Comparison of ENCODE assay signal across 8 mouse cellular contexts in genomic region chrX:95443898-95444775, GRCm38 (mm10). TPM values are rescaled to one million over a fixed set of nuclear protein-coding genes. Genes with fewer than 3 reads are reported as not detected.
DNase-seq lines count a peak whose midpoint lies in the region; ATAC-seq and TF ChIP-seq lines count a peak whose summit lies in the region.

No protein-coding gene starts in this region.

- peak; percentile 63; the same call in 1 of the 2 replicates for TF ChIP-seq POLR2A in embryonic fibroblast, embryonic 13.5 days (IDR thresholded peaks at IDR 0.05; ENCODE audit: low read depth, low read length)

- H3K4me1 ChIP-seq in embryonic fibroblast, embryonic 13.5 days (ENCODE audit: control insufficient read depth, insufficient read depth, low read length): 0 out of 2 replicates have a peak, but pooled peaks cover 2% of the 10 kb centered on the region
- peaks cover 28% of the 10 kb centered on the region for H3K4me1 ChIP-seq in heart, embryonic 13.5 days
- H3K4me1 ChIP-seq in liver, embryonic 16.5 days (ENCODE audit: control insufficient read depth, low read depth, low read length): no peaks in the 10 kb centered on the region
- H3K4me1 ChIP-seq in neural tube, embryonic 12.5 days: no peaks in the 10 kb centered on the region

- WGBS in heart, embryonic 13.5 days: 15% methylated on average over 37 of the region's 42 CpGs
- WGBS in liver, embryonic 16.5 days (ENCODE audit: insufficient replicate concordance): 21% methylated on average over 38 of the region's 42 CpGs
- 26% methylated on average over 40 of the region's 42 CpGs for WGBS in neural tube, embryonic 12.5 days

- ATAC-seq in heart, embryonic 13.5 days (ENCODE audit: extremely low read depth, insufficient number of reproducible peaks, low FRiP score, low TSS enrichment): peak; percentile 60
- ATAC-seq in liver, embryonic 16.5 days (ENCODE audit: low read depth): peak; percentile 68
- ATAC-seq in neural tube, embryonic 12.5 days (ENCODE audit: low FRiP score, low read depth): peak; percentile 85

- H3K9me3 ChIP-seq in heart, embryonic 13.5 days: no peaks in the 10 kb centered on the region
- no peaks in the 10 kb centered on the region for H3K9me3 ChIP-seq in liver, embryonic 16.5 days (replicated peaks; ENCODE audit: control insufficient read depth, low read length)
- H3K9me3 ChIP-seq in neural tube, embryonic 12.5 days: no peaks in the 10 kb centered on the region

- H3K27me3 ChIP-seq in heart, embryonic 13.5 days (replicated peaks): no peaks in the 10 kb centered on the region
- H3K27me3 ChIP-seq in liver, embryonic 16.5 days (ENCODE audit: control insufficient read depth, insufficient read depth, low read depth, low read length): no peaks in the 10 kb centered on the region
- H3K27me3 ChIP-seq in neural tube, embryonic 12.5 days (replicated peaks): no peaks in the 10 kb centered on the region

- TF ChIP-seq CTCF in embryonic fibroblast, embryonic 13.5 days (IDR thresholded peaks at IDR 0.05; ENCODE audit: borderline replicate concordance, insufficient read depth, low read length): no peak

- no peaks in the 10 kb centered on the region for H3K36me3 ChIP-seq in heart, embryonic 13.5 days
- no peaks in the 10 kb centered on the region for H3K36me3 ChIP-seq in liver, embryonic 16.5 days (ENCODE audit: control insufficient read depth, insufficient read depth)
- no peaks in the 10 kb centered on the region for H3K36me3 ChIP-seq in neural tube, embryonic 12.5 days

- peak overlapping the region; percentile 77 for H3K27ac ChIP-seq in embryonic fibroblast, embryonic 13.5 days (ENCODE audit: insufficient read depth, low read length)
- H3K27ac ChIP-seq in heart, embryonic 13.5 days (replicated peaks): peak overlapping the region; percentile 88
- peak overlapping the region; percentile 70 for H3K27ac ChIP-seq in liver, embryonic 16.5 days (ENCODE audit: low read length)
- H3K27ac ChIP-seq in neural tube, embryonic 12.5 days: 0 out of 2 replicates have a peak overlapping the region, but pooled peaks have one; percentile 32

- peak overlapping the region; percentile 70 for H3K4me2 ChIP-seq in heart, embryonic 13.5 days
- H3K4me2 ChIP-seq in liver, embryonic 16.5 days (ENCODE audit: low read depth, low read length): peak overlapping the region; percentile 67
- peak overlapping the region; percentile 60 for H3K4me2 ChIP-seq in neural tube, embryonic 12.5 days (replicated peaks)

- H3K4me3 ChIP-seq in embryonic fibroblast, embryonic 13.5 days (ENCODE audit: insufficient read depth, low read length): peak overlapping the region; percentile 81
- H3K4me3 ChIP-seq in heart, embryonic 13.5 days: peak overlapping the region; percentile 66
- H3K4me3 ChIP-seq in liver, embryonic 16.5 days (ENCODE audit: low read depth, low read length): peak overlapping the region; percentile 69
- H3K4me3 ChIP-seq in neural tube, embryonic 12.5 days: peak overlapping the region; percentile 54

- DNase-seq in CD8-positive naive resting alpha-beta T cell, adult 2 months (ENCODE audit: low read depth in 2 of 2, low spot score in 2 of 2): peak; percentile 3 to 31
- peak; percentile 52 to 54 for DNase-seq in adrenal gland, postnatal 36 days
- DNase-seq in kidney, postnatal 25 days: peak; percentile 43 to 61
- peak; percentile 55 for DNase-seq in thymus, postnatal 0 days (ENCODE audit: low spot score)

- peak overlapping the region; percentile 82 for H3K9ac ChIP-seq in heart, embryonic 13.5 days
- H3K9ac ChIP-seq in liver, embryonic 16.5 days (ENCODE audit: low read depth, low read length): peak overlapping the region; percentile 45
- peak overlapping the region; percentile 61 for H3K9ac ChIP-seq in neural tube, embryonic 12.5 days

RNA-seq across cellular contexts. Expression of gene Amer1, which starts 0.5 kb away (rescaled TPM):
- total RNA-seq in adrenal gland, postnatal 36 days (2021): 1 to 10 TPM; 8.2 to 9.5 TPM
- polyA plus RNA-seq in embryonic fibroblast, embryonic 13.5 days (2011; ENCODE audit: insufficient read length, low read depth, missing spikeins): 7.8 and 12.7 TPM in 2 replicates
- polyA plus RNA-seq in heart, embryonic 13.5 days (2015; fragmentation: Nextera tagmentation; extraction: Ambion mirVana): 6.5 and 7.3 TPM in 2 replicates
- polyA plus RNA-seq in liver, embryonic 16.5 days (2015; fragmentation: Nextera tagmentation; extraction: Ambion mirVana): 1.4 and 1.7 TPM in 2 replicates
- 11.5 and 12.6 TPM in 2 replicates for polyA plus RNA-seq in neural tube, embryonic 12.5 days (2016; fragmentation: Nextera tagmentation; extraction: Ambion mirVana)
- 4.2 and 5.4 TPM in 2 replicates for polyA plus RNA-seq in thymus, postnatal 0 days (2015; fragmentation: Nextera tagmentation; extraction: Ambion mirVana)

Comparison
In these comparisons a context has a peak if more than half of its experiments do, and no peak if none do; other contexts are left out.
1. Peak in every context shown above with its lines: DNase-seq, ATAC-seq, H3K4me3 ChIP-seq and H3K27ac ChIP-seq.
2. H3K27ac ChIP-seq: peak in every context shown above with its lines; median percentile 88 in heart, embryonic 13.5 days; 77 in embryonic fibroblast, embryonic 13.5 days; 70 in liver, embryonic 16.5 days; 32 in neural tube, embryonic 12.5 days.